Mouse (Mus musculus): Measurements from ENCODE around the gene Mup19.
"Not testable (repeated sequence)": the region's sequence is repeated elsewhere in the genome, so short reads cannot be mapped to it uniquely, and the experiment has no call there.

Gene Mup19

DNA sequence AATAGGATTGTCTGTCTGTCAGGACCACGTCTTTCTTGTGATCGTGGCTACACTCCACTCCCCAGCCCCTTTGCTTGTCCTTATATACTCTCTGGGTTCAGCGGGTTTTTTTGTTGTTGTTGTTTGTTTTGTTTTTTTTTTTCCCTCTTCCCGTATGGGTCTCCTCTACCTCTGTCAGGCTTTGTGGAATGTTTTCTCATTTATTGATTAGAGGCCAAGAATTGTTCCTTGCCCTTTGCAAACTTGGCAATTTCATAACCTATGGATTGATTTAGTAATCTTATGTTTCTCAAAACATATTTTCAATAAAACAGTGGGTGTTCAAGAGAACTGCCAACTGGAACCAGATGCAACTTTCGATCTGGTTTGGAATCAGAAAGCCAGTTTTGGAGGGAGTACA, at the start of gene Mup19:
Gene Mup19 (minus strand): TSS at position 101 of the 400 bp plus-strand sequence.
- not testable (repeated sequence) for DNase-seq

GRCm38 (mm10) chr4:61829211-61829610, 47.1 kb upstream of the Mup19 start:
- DNase-seq = no peak

DNA sequence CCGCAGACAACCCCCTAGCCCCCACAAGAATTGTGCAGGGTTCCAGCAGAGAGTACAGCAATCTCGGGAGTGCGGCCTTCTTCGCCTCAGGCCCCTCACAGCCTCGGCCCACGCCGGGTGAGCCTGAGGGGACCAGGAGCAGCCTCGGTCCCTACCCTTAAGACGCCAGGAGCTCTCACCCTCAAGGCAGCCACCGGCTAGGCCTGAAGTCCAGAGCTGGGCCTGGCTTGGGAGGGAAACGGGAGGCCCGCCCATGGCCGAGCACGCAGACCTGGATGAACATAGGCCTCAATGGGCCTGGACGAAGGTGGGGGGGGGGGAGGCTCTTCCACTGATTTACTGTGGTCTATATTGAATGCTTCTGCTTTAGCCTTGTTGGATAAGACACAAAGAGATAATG, 41.1 kb upstream of the Mup19 start:
- DNase-seq = no peak

DNA sequence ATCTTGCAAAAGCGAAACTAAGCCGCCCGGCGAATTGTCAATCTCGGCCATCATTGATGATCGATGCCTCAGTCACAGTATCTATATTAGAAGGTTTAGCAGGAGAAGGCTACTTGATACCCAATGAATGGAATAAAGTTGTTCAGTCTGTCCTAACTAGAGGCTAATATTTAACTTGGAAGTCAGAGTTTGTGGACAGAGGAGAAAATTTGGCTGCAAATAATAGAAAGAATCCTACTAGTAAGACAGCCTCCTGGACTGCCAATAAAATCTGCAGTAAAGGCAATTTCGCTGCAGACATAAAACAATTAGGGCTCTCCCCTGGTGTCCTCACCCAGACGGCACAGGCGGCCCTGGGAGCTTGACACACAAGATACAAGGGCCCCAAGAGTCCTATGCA, 40.5 kb upstream of the Mup19 start:
- DNase-seq = not testable (repeated sequence)

GRCm38 (mm10) chr4:61815602-61816001, 33.5 kb upstream of the Mup19 start:
- no peak for DNase-seq

GRCm38 (mm10) chr4:61813435-61813834, 31.4 kb upstream of the Mup19 start:
- peak; percentile 77 for DNase-seq

GRCm38 (mm10) chr4:61811193-61811592, 29.1 kb upstream of the Mup19 start:
- peak; percentile 66 for DNase-seq

DNA sequence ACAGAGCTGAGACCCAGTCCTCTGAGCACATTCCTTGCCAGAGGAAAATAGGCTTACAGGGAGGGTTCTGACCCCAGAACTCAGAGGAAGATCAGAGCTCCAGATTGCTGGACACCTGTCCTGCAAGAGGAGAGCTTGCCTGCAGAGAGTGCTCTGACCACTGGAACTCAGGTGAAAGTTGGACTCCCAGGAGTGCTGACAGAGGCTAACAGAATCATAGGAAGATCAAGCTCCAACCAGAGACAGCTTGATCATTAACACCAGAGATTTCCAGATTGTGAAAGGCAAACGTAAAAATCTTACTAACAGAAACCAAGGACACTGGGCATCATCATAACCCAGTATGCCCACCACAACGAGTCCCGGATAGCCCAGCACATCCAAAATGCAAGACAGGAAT, 26.9 kb upstream of the Mup19 start:
- DNase-seq = not testable (repeated sequence)

GRCm38 (mm10) chr4:61789699-61790098, 7.6 kb upstream of the Mup19 start:
- DNase-seq = peak; percentile 17

GRCm38 (mm10) chr4:61784231-61784630, 2.2 kb upstream of the Mup19 start:
- peak; percentile 14 for DNase-seq
